Mouse (Mus musculus): ENCODE measurements around the gene Cd44.

- TF ChIP-seq CTCF (IDR thresholded peaks at IDR 0.05; ENCODE audit: low read depth) (no peak), EP300 (IDR thresholded peaks at IDR 0.05; ENCODE audit: low read depth) (no peak)
These were observed 12.7 kb downstream of the Cd44 start for GRCm38 (mm10) chr2:102888688-102889225.

Measured in liver, postnatal 0 days (tissue).